9 mouse cellular contexts compared by ENCODE assay signal in genomic region chr2:84635611-84636010, GRCm38 (mm10). TPM values are rescaled to one million over a fixed set of nuclear protein-coding genes. Genes with fewer than 3 reads are reported as not detected.
A peak's percentile ranks its signal among the peaks of the same experiment; 100 is the strongest.
DNase-seq lines count a peak whose midpoint lies in the region; ATAC-seq and TF ChIP-seq lines count a peak whose summit lies in the region.
"Had no signal": no experiment of that assay in that cellular context is flagged by ENCODE, and none has a peak within 500 bp of the region (broad histone marks: within the 10 kb centered on the region; RNA-seq: fewer than 3 reads in every experiment).

No protein-coding gene starts in this region.

- H3K9me3 ChIP-seq in hindbrain, embryonic 16.5 days (ENCODE audit: control insufficient read depth, low read length) = no peaks in the 10 kb centered on the region

- TF ChIP-seq CTCF in cortical plate, adult 2 months (IDR thresholded peaks at IDR 0.05; ENCODE audit: extremely low read depth, insufficient read depth, low read length) = no peak

- H3K4me1 ChIP-seq in cortical plate, adult 2 months (ENCODE audit: control insufficient read depth, insufficient read depth, low read length) = peaks cover 5% of the 10 kb centered on the region
- H3K4me1 ChIP-seq in hindbrain, embryonic 16.5 days (ENCODE audit: control insufficient read depth, insufficient read depth, low read depth, low read length) = peaks cover 34% of the 10 kb centered on the region

- no peaks in the 10 kb centered on the region for H3K27me3 ChIP-seq in hindbrain, embryonic 16.5 days (replicated peaks; ENCODE audit: control insufficient read depth, insufficient read depth, low read length)

- no peaks in the 10 kb centered on the region for H3K36me3 ChIP-seq in hindbrain, embryonic 16.5 days (ENCODE audit: control insufficient read depth, insufficient read depth, low read length)

- no peak overlapping the region for H3K9ac ChIP-seq in hindbrain, embryonic 16.5 days (ENCODE audit: low read depth, low read length)

- peak; percentile 96 for ATAC-seq in hindbrain, embryonic 16.5 days

- WGBS in hindbrain, embryonic 16.5 days = 0% methylated on average over 2 of the region's 2 CpGs

- no peak overlapping the region for H3K4me3 ChIP-seq in cortical plate, adult 2 months (ENCODE audit: insufficient read depth, low read length)
- no peak overlapping the region for H3K4me3 ChIP-seq in hindbrain, embryonic 16.5 days (ENCODE audit: low read length)

- H3K4me2 ChIP-seq in hindbrain, embryonic 16.5 days (ENCODE audit: low read length) = no peak overlapping the region; the same call in 1 of the 2 replicates

- H3K27ac ChIP-seq in cortical plate, adult 2 months (ENCODE audit: insufficient read depth, low read length) = peak overlapping the region; percentile 67; the same call in 1 of the 2 replicates
- H3K27ac ChIP-seq in hindbrain, embryonic 16.5 days (ENCODE audit: low read depth, low read length) = peak overlapping the region; percentile 84

- DNase-seq in ZHBTc4 (ENCODE audit: low read depth, low spot score) = peak; percentile 80
- peak; percentile 67 to 81 for DNase-seq in gastrocnemius, adult 8-10 months (ENCODE audit: low spot score in 2 of 2)
- DNase-seq in left cerebral cortex, adult 18-20 months (ENCODE audit: low spot score in 2 of 2) = peak; percentile 53 to 62
- peak; percentile 94 for DNase-seq in lung, postnatal 14 days
- peak; percentile 96 for DNase-seq in retina, postnatal 1 day
- DNase-seq in thymus, postnatal 14 days = no peak

- no peak for TF ChIP-seq POLR2A in cortical plate, adult 2 months (IDR thresholded peaks at IDR 0.05; ENCODE audit: extremely low read depth, insufficient read depth, low read length)

RNA-seq across cellular contexts. Expression of gene Ctnnd1, which starts 15.0 kb away (rescaled TPM):
- polyA plus RNA-seq in cortical plate, adult 2 months (2012; rRNA removed) = 42.1 and 42.6 TPM in 2 replicates
- 10 to 100 TPM; 20.7 to 26.6 (median 21.9) TPM for total RNA-seq in gastrocnemius, adult 8-10 months (2022)
- polyA plus RNA-seq in hindbrain, embryonic 16.5 days (2015; fragmentation: Nextera tagmentation; extraction: Ambion mirVana) = 24.4 and 31.8 TPM in 2 replicates
- total RNA-seq in left cerebral cortex, adult 18-20 months (2021) = 10 to 100 TPM; 59.5 to 62.9 TPM

RNA-seq across cellular contexts. Expression of gene Btbd18, which starts 23.3 kb away (rescaled TPM):
- polyA plus RNA-seq in cortical plate, adult 2 months (2012; rRNA removed) = not detected in 2 replicates
- total RNA-seq in gastrocnemius, adult 8-10 months (2022) = not detected
- polyA plus RNA-seq in hindbrain, embryonic 16.5 days (2015; fragmentation: Nextera tagmentation; extraction: Ambion mirVana) = 0.26 and 0.44 TPM in 2 replicates
- total RNA-seq in left cerebral cortex, adult 18-20 months (2021) = not detected

RNA-seq across cellular contexts. Expression of gene Selenoh, which starts 35.0 kb away (rescaled TPM):
- polyA plus RNA-seq in cortical plate, adult 2 months (2012; rRNA removed) = 50.4 and 53.7 TPM in 2 replicates
- 10 to 100 TPM; 13.4 to 19.9 (median 16.4) TPM for total RNA-seq in gastrocnemius, adult 8-10 months (2022)
- polyA plus RNA-seq in hindbrain, embryonic 16.5 days (2015; fragmentation: Nextera tagmentation; extraction: Ambion mirVana) = 184 and 198 TPM in 2 replicates
- total RNA-seq in left cerebral cortex, adult 18-20 months (2021) = 10 to 100 TPM; 28.9 to 37.9 TPM

RNA-seq across cellular contexts. Expression of gene Gm28635, which starts 42.2 kb away (rescaled TPM):
- not detected in 2 replicates for polyA plus RNA-seq in cortical plate, adult 2 months (2012; rRNA removed)
- total RNA-seq in gastrocnemius, adult 8-10 months (2022) = 1 to 10 TPM in 1 of 4 experiments, not detected in 3; 1.4 TPM
- not detected in 2 replicates for polyA plus RNA-seq in hindbrain, embryonic 16.5 days (2015; fragmentation: Nextera tagmentation; extraction: Ambion mirVana)
- 1 to 10 TPM; 5.8 to 6.1 TPM for total RNA-seq in left cerebral cortex, adult 18-20 months (2021)
- total RNA-seq: adrenal gland, postnatal 4 days had no signal

RNA-seq across cellular contexts. Expression of gene Med19, which starts 42.6 kb away (rescaled TPM):
- polyA plus RNA-seq in cortical plate, adult 2 months (2012; rRNA removed) = 26.8 and 28.2 TPM in 2 replicates
- total RNA-seq in gastrocnemius, adult 8-10 months (2022) = 1 to 10 TPM; 6.0 to 8.0 (median 6.9) TPM
- polyA plus RNA-seq in hindbrain, embryonic 16.5 days (2015; fragmentation: Nextera tagmentation; extraction: Ambion mirVana) = 50.7 and 51.3 TPM in 2 replicates
- total RNA-seq in left cerebral cortex, adult 18-20 months (2021) = 10 to 100 TPM; 31.4 to 33.8 TPM
